7 mouse cellular contexts compared by ENCODE assay signal in the genomic region with DNA sequence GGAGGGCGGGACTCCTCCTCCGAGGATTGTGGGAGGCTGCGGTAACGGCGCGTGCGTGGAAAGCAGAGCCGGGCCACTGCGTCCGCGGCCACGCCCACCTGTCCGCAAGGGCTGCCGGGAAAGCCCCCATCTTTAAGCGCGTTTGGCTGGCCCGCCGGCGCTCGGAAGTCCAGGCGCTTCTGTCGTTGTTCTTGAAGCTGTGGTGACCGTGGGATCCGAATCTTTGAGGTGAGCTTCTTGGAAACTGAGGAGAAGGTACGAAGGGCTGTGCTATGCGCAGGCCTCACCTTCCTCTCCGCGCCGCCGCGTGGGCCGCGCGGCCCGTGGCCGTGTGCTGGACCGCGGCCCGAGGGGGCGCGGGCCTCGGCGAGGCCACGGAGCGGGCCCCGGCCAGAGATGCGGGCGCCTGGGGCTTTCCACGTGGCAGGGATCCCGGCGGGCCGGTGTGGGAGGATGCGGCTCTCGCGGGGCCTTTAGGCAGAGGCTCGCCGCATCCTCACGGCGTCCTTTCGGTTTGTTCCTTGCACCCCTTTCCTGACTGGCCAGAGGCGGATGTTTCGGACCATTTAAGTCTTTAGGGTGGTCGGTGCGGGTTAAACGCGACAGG. TPM values are rescaled to one million over a fixed set of nuclear protein-coding genes. Genes with fewer than 3 reads are reported as not detected.
DNase-seq lines count a peak whose midpoint lies in the region; ATAC-seq and TF ChIP-seq lines count a peak whose summit lies in the region.

A gene (plus strand): TSS at position 78 of the 607 bp plus-strand sequence.

- peak; percentile 84 for TF ChIP-seq POLR2A in heart, adult 2 months (IDR thresholded peaks at IDR 0.05; ENCODE audit: insufficient read depth, low read depth, low read length)

- no peak for TF ChIP-seq EP300 in heart, adult 2 months (IDR thresholded peaks at IDR 0.05; ENCODE audit: insufficient read depth, low read depth, low read length)

- intact Hi-C loops in heart, adult 2 months (cut with DNase I) = loop anchor here (1.0 to 10.0 kb wide), 5 partner anchors 24 to 214 kb away; a partner anchor contains a TSS

- peak within 1 kb of the TSS; percentile 95 for H3K4me3 ChIP-seq in embryonic facial prominence, embryonic 12.5 days
- peak within 1 kb of the TSS; percentile 73 for H3K4me3 ChIP-seq in heart, adult 2 months
- peak within 1 kb of the TSS; percentile 99 for H3K4me3 ChIP-seq in limb, embryonic 13.5 days
- peak within 1 kb of the TSS; percentile 79 for H3K4me3 ChIP-seq in midbrain, embryonic 16.5 days (ENCODE audit: low read depth, low read length)

- no peaks in the 10 kb centered on the region; the same call in 1 of the 2 replicates for H3K79me2 ChIP-seq in heart, adult 2 months (replicated peaks; ENCODE audit: control insufficient read depth, insufficient read depth, low read length)

- H3K36me3 ChIP-seq in embryonic facial prominence, embryonic 12.5 days = 0 out of 2 replicates have a peak, but pooled peaks cover 7% of the 10 kb centered on the region
- H3K36me3 ChIP-seq in heart, adult 2 months (ENCODE audit: control insufficient read depth, insufficient read depth, low read length) = peaks cover 10% of the 10 kb centered on the region
- H3K36me3 ChIP-seq in limb, embryonic 13.5 days = peaks cover 18% of the 10 kb centered on the region
- 0 out of 2 replicates have a peak, but pooled peaks cover 3% of the 10 kb centered on the region for H3K36me3 ChIP-seq in midbrain, embryonic 16.5 days (ENCODE audit: control insufficient read depth, insufficient read depth, low read length)

- peak within 1 kb of the TSS; percentile 72 for H3K4me2 ChIP-seq in embryonic facial prominence, embryonic 12.5 days (replicated peaks)
- H3K4me2 ChIP-seq in limb, embryonic 13.5 days (replicated peaks) = peak within 1 kb of the TSS; percentile 86
- H3K4me2 ChIP-seq in midbrain, embryonic 16.5 days (ENCODE audit: low read length) = peak within 1 kb of the TSS; percentile 76

- no peaks in the 10 kb centered on the region for H3K27me3 ChIP-seq in embryonic facial prominence, embryonic 12.5 days
- H3K27me3 ChIP-seq in heart, adult 2 months (ENCODE audit: control insufficient read depth, insufficient read depth, low read length) = no peaks in the 10 kb centered on the region
- no peaks in the 10 kb centered on the region for H3K27me3 ChIP-seq in limb, embryonic 13.5 days
- H3K27me3 ChIP-seq in midbrain, embryonic 16.5 days (ENCODE audit: control insufficient read depth, insufficient read depth, low read depth, low read length) = no peaks in the 10 kb centered on the region

- peak within 1 kb of the TSS; percentile 98 for H3K9ac ChIP-seq in embryonic facial prominence, embryonic 12.5 days
- peak within 1 kb of the TSS; percentile 82 for H3K9ac ChIP-seq in heart, adult 2 months (ENCODE audit: low read depth, low read length)
- H3K9ac ChIP-seq in limb, embryonic 13.5 days = peak within 1 kb of the TSS; percentile 100
- H3K9ac ChIP-seq in midbrain, embryonic 16.5 days (ENCODE audit: low read depth, low read length) = peak within 1 kb of the TSS; percentile 94

- peak within 1 kb of the TSS; percentile 92 for H3K27ac ChIP-seq in embryonic facial prominence, embryonic 12.5 days
- H3K27ac ChIP-seq in heart, adult 2 months = peak within 1 kb of the TSS; percentile 83
- peak within 1 kb of the TSS; percentile 92 for H3K27ac ChIP-seq in limb, embryonic 13.5 days
- H3K27ac ChIP-seq in midbrain, embryonic 16.5 days (ENCODE audit: low read length) = peak within 1 kb of the TSS; percentile 88

- DNase-seq in adrenal gland, postnatal 25 days = peak; percentile 95
- peak; percentile 95 to 96 for DNase-seq in heart, adult 2 months
- DNase-seq in kidney, adult 8-10 months = peak; percentile 93 to 94
- peak; percentile 90 to 98 for DNase-seq in spleen, postnatal 10 days (ENCODE audit: low spot score in 2 of 2)

- peaks cover 7% of the 10 kb centered on the region; the same call in 1 of the 2 replicates for H3K4me1 ChIP-seq in embryonic facial prominence, embryonic 12.5 days
- peaks cover 3% of the 10 kb centered on the region for H3K4me1 ChIP-seq in heart, adult 2 months (ENCODE audit: control insufficient read depth, insufficient read depth, low read length)
- H3K4me1 ChIP-seq in limb, embryonic 13.5 days = peaks cover 15% of the 10 kb centered on the region
- peaks cover 24% of the 10 kb centered on the region for H3K4me1 ChIP-seq in midbrain, embryonic 16.5 days (ENCODE audit: control insufficient read depth, insufficient read depth, low read length)

- WGBS in embryonic facial prominence, embryonic 12.5 days = under 1% methylated on average over 55 of the region's 66 CpGs
- under 1% methylated on average over 66 of the region's 66 CpGs for WGBS in heart, adult 2 months
- WGBS in limb, embryonic 13.5 days = under 1% methylated on average over 65 of the region's 66 CpGs
- under 1% methylated on average over 52 of the region's 66 CpGs for whole genome bisulfite sequencing in midbrain, embryonic 16.5 days

- peak; percentile 85 for ATAC-seq in embryonic facial prominence, embryonic 12.5 days (ENCODE audit: insufficient number of reproducible peaks, insufficient read depth, low FRiP score, low TSS enrichment)
- peak; percentile 96 for ATAC-seq in limb, embryonic 13.5 days (ENCODE audit: low FRiP score, low read depth)
- ATAC-seq in midbrain, embryonic 16.5 days = peak; percentile 98

- H3K9me3 ChIP-seq in embryonic facial prominence, embryonic 12.5 days = no peaks in the 10 kb centered on the region
- H3K9me3 ChIP-seq in limb, embryonic 13.5 days = no peaks in the 10 kb centered on the region
- H3K9me3 ChIP-seq in midbrain, embryonic 16.5 days (replicated peaks; ENCODE audit: control insufficient read depth, low read length, poor library complexity, severe bottlenecking) = no peaks in the 10 kb centered on the region

- no peak for TF ChIP-seq CTCF in heart, adult 2 months (IDR thresholded peaks at IDR 0.05)

RNA-seq across cellular contexts. Expression of the gene that starts here (rescaled TPM):
- total RNA-seq in adrenal gland, postnatal 25 days (2021) = 178 and 218 TPM in 2 replicates
- polyA plus RNA-seq in embryonic facial prominence, embryonic 12.5 days (2016; fragmentation: Nextera tagmentation; extraction: Ambion mirVana) = 339 and 371 TPM in 2 replicates
- 10 to 100 TPM; 58.4 to 64.0 TPM for total RNA-seq in heart, adult 2 months (2021)
- polyA plus RNA-seq in heart, adult 2 months (2012; rRNA removed) = 4.3 and 10.7 TPM in 2 replicates
- 379 and 400 TPM in 2 replicates for polyA plus RNA-seq in limb, embryonic 13.5 days (2015; fragmentation: Nextera tagmentation; extraction: Ambion mirVana)
- polyA plus RNA-seq in midbrain, embryonic 16.5 days (2015; fragmentation: Nextera tagmentation; extraction: Ambion mirVana) = 241 and 245 TPM in 2 replicates

Comparison
In these comparisons a context has a peak if more than half of its experiments do, and no peak if none do; other contexts are left out.
1. Peak in every context shown above with its lines: DNase-seq, ATAC-seq, H3K4me3 ChIP-seq and H3K27ac ChIP-seq.
2. RNA of the gene that starts here (polyA plus RNA-seq): 379 to 400 TPM in limb, embryonic 13.5 days, 339 to 371 TPM in embryonic facial prominence, embryonic 12.5 days and 241 to 245 TPM in midbrain, embryonic 16.5 days; 4.3 to 10.7 TPM in heart, adult 2 months; every median in the first group is over 10 times any median in the second.